Mouse (Mus musculus) telencephalon, adult 2 months (tissue): ENCODE measurements around the gene Fkbp11.
A peak's percentile ranks its signal among the peaks of the same experiment; 100 is the strongest.

Experiments
- DNase-seq: peaks from one replicate; pipeline ENCODE4 v3.0.0-alpha.2; 2011; ENCODE audit warnings: low read depth, low spot score

Fkbp11 gene

GRCm38 (mm10) chr15:98740219-98740618 is 12.2 kb upstream of the Fkbp11 start:
- DNase-seq, result no peak

- DNase-seq, result no peak
Observed at GRCm38 (mm10) chr15:98738796-98739195, 10.8 kb upstream of the Fkbp11 start.

GRCm38 (mm10) chr15:98737881-98738280 is 9.9 kb upstream of the Fkbp11 start:
- no peak for DNase-seq

GRCm38 (mm10) chr15:98736521-98736920 is 8.5 kb upstream of the Fkbp11 start:
- no peak for DNase-seq

GRCm38 (mm10) chr15:98733976-98734566 is 6.1 kb upstream of the Fkbp11 start:
- no peak for DNase-seq

- no peak for DNase-seq
Observed at GRCm38 (mm10) chr15:98733370-98733769, 5.4 kb upstream of the Fkbp11 start.

- DNase-seq, result no peak
Observed at GRCm38 (mm10) chr15:98732006-98732531, 4.1 kb upstream of the Fkbp11 start.

GRCm38 (mm10) chr15:98730790-98731189 is 2.8 kb upstream of the Fkbp11 start:
- DNase-seq, result no peak

GRCm38 (mm10) chr15:98729791-98730545 is 2.0 kb upstream of the Fkbp11 start:
- no peak for DNase-seq

GRCm38 (mm10) chr15:98728366-98728765 is 368 bp upstream of the Fkbp11 start:
- DNase-seq, result no peak

GRCm38 (mm10) chr15:98726746-98727145 is 1.3 kb downstream of the Fkbp11 start:
- DNase-seq, result no peak

- no peak for DNase-seq
Observed at GRCm38 (mm10) chr15:98726079-98726478, 1.9 kb downstream of the Fkbp11 start.

GRCm38 (mm10) chr15:98724441-98724840 is 3.6 kb downstream of the Fkbp11 start:
- DNase-seq, result no peak

GRCm38 (mm10) chr15:98722854-98723253 is 5.1 kb downstream of the Fkbp11 start:
- no peak for DNase-seq

GRCm38 (mm10) chr15:98722191-98722590 is 5.8 kb downstream of the Fkbp11 start:
- DNase-seq, result no peak

GRCm38 (mm10) chr15:98717301-98717700 is 10.7 kb downstream of the Fkbp11 start:
- no peak for DNase-seq

- no peak for DNase-seq
Observed at GRCm38 (mm10) chr15:98714230-98714652, 13.8 kb downstream of the Fkbp11 start.

- DNase-seq, result no peak
Observed at GRCm38 (mm10) chr15:98710442-98710841, 17.6 kb downstream of the Fkbp11 start.

- DNase-seq, result peak; percentile 93
Observed at GRCm38 (mm10) chr15:98707766-98708372, 20.1 kb downstream of the Fkbp11 start, which contains the start of gene Ccdc65. TSS of gene Ccdc65 (plus strand) at chr15:98708207.

- no peak for DNase-seq
Observed at GRCm38 (mm10) chr15:98704312-98704711, 23.7 kb downstream of the Fkbp11 start.

GRCm38 (mm10) chr15:98699190-98700105 is 28.6 kb downstream of the Fkbp11 start:
- DNase-seq, result peak; percentile 89
